Mouse (Mus musculus) embryonic fibroblast, embryonic 13.5 days (primary cell): ENCODE results near the gene Rnf144b.

ENCODE experiments used
- CTCF ChIP-seq: IDR thresholded peaks from 2 replicates; pipeline ENCODE4 v1.5.1; 2011; ENCODE audit warnings: mild to moderate bottlenecking, control low read depth, low read length, moderate library complexity, borderline replicate concordance; ENCODE audit not compliant: insufficient read depth
- POLR2A ChIP-seq: IDR thresholded peaks from 2 replicates; pipeline ENCODE4 v1.6.1; 2011; ENCODE audit warnings: low read depth, mild to moderate bottlenecking, control low read depth, low read length, moderate library complexity

DNA sequence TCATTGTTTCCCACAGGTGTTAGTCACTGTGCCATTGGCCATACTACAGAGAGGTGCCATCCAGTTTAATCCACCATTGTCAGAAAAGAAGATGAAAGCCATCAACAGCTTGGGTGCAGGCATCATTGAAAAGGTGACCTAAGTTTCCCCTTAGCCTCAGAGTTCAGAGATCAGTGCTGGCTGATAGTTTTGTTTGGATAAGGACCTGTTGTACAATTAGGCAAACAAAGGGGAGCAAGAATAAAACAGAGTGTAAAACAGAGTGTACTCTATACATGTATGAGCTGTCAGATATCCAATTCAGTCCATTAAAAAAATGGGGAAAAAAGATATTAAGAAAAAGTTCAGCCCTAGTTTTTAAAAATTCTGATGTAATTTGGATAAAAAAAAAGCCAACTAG is 45.1 kb upstream of the Rnf144b start:
- no peak for TF ChIP-seq CTCF
- no peak for TF ChIP-seq POLR2A
